Mouse (Mus musculus): ENCODE measurements around the gene Vsx1. TPM values are rescaled to one million over a fixed set of nuclear protein-coding genes. Genes with fewer than 3 reads are reported as not detected.

Vsx1 gene
- total RNA-seq (2017) = not detected in 2 replicates

DNA sequence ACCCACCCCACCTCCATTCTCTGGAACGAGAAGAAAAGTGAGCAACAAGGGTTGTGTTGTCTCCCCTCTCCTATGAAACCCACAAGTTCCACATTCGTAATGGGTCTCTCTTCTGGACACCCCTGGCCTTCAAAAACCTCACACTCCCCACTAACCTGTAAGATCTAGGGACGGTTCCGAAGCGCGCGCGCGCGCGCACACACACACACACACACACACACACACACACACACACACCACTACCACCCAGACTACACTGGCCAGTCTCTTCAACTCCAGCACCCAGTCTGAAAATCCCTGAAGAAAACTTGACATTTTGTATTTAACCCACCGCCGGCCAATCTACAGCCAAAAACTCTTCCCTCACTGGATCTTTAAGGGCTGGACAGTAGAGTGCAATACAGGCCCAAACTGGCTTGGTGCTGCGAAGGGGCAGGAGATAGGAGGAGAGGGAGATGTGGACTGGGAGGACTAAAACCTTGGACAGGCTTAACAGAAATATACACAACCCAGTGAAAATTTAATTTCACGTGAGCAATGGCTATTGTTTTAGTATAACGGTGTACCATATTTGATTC lies at the start of gene Vsx1:
Gene Vsx1, minus strand, starts transcription at position 138 of the 578 bp plus-strand sequence.
- no peak for ATAC-seq (replicated peaks; ENCODE audit: low read depth, poor library complexity, severe bottlenecking)

- ATAC-seq (replicated peaks; ENCODE audit: low read depth, poor library complexity, severe bottlenecking) = no peak
Measured at GRCm38 (mm10) chr2:150737881-150738280, 48.7 kb upstream of the Vsx1 start.

GRCm38 (mm10) chr2:150735756-150736576 lies 46.8 kb upstream of the Vsx1 start:
- ATAC-seq (replicated peaks; ENCODE audit: low read depth, poor library complexity, severe bottlenecking) = no peak

- no peak for ATAC-seq (replicated peaks; ENCODE audit: low read depth, poor library complexity, severe bottlenecking)
Measured at GRCm38 (mm10) chr2:150712167-150712674, 23.1 kb upstream of the Vsx1 start.

- no peak for ATAC-seq (replicated peaks; ENCODE audit: low read depth, poor library complexity, severe bottlenecking)
Measured at GRCm38 (mm10) chr2:150691481-150692170, 2.5 kb upstream of the Vsx1 start.

GRCm38 (mm10) chr2:150690216-150690615 lies 1.1 kb upstream of the Vsx1 start:
- ATAC-seq (replicated peaks; ENCODE audit: low read depth, poor library complexity, severe bottlenecking) = no peak

GRCm38 (mm10) chr2:150688541-150689186 lies 496 bp downstream of the Vsx1 start:
- peak; percentile 54 for ATAC-seq (replicated peaks; ENCODE audit: low read depth, poor library complexity, severe bottlenecking)

- ATAC-seq (replicated peaks; ENCODE audit: low read depth, poor library complexity, severe bottlenecking) = no peak
Measured at GRCm38 (mm10) chr2:150687871-150688540, 1.2 kb downstream of the Vsx1 start.

- ATAC-seq (replicated peaks; ENCODE audit: low read depth, poor library complexity, severe bottlenecking) = no peak
Measured at GRCm38 (mm10) chr2:150685389-150685788, 3.8 kb downstream of the Vsx1 start.

- ATAC-seq (replicated peaks; ENCODE audit: low read depth, poor library complexity, severe bottlenecking) = no peak
Measured at GRCm38 (mm10) chr2:150684451-150684850, 4.7 kb downstream of the Vsx1 start.

- 0 out of 2 replicates have a peak, but pooled peaks have one; percentile 9 for ATAC-seq (replicated peaks; ENCODE audit: low read depth, poor library complexity, severe bottlenecking)
Measured at GRCm38 (mm10) chr2:150681581-150681980, 7.6 kb downstream of the Vsx1 start.

GRCm38 (mm10) chr2:150678392-150678791 lies 10.8 kb downstream of the Vsx1 start:
- peak; percentile 29 for ATAC-seq (replicated peaks; ENCODE audit: low read depth, poor library complexity, severe bottlenecking)

GRCm38 (mm10) chr2:150675525-150675924 lies 13.6 kb downstream of the Vsx1 start:
- ATAC-seq (replicated peaks; ENCODE audit: low read depth, poor library complexity, severe bottlenecking) = no peak

DNA sequence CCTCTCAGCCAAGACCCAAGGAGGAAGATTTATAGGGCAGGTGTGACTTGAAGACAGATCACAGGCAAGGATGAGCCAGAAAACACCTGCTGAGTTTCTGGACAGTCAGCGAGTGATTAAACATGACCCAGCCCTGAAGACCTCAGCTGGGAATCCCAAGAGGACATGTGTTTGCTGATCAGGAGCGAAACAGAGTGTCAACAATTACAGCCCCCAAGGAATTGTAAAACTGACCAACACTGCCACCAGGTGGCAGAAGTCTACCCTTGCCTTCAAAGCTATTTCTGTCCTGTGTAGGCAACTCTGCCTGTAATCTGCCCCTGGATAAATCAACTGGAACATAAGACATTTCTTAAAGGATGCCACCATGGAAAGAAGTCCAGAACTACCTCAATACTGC lies 14.3 kb downstream of the Vsx1 start:
- peak; percentile 57 for ATAC-seq (replicated peaks; ENCODE audit: low read depth, poor library complexity, severe bottlenecking)

- peak; percentile 75 for ATAC-seq (replicated peaks; ENCODE audit: low read depth, poor library complexity, severe bottlenecking)
Measured at GRCm38 (mm10) chr2:150673929-150674328, 15.2 kb downstream of the Vsx1 start.

- ATAC-seq (replicated peaks; ENCODE audit: low read depth, poor library complexity, severe bottlenecking) = no peak
Measured at GRCm38 (mm10) chr2:150671609-150672290, 17.4 kb downstream of the Vsx1 start.

- no peak for ATAC-seq (replicated peaks; ENCODE audit: low read depth, poor library complexity, severe bottlenecking)
Measured at GRCm38 (mm10) chr2:150670926-150671325, 18.2 kb downstream of the Vsx1 start.

GRCm38 (mm10) chr2:150669454-150670045 lies 19.6 kb downstream of the Vsx1 start:
- ATAC-seq (replicated peaks; ENCODE audit: low read depth, poor library complexity, severe bottlenecking) = 0 out of 2 replicates have a peak, but pooled peaks have one; percentile 0

- ATAC-seq (replicated peaks; ENCODE audit: low read depth, poor library complexity, severe bottlenecking) = no peak
Measured at GRCm38 (mm10) chr2:150668956-150669355, 20.2 kb downstream of the Vsx1 start.
